29 mouse cellular contexts compared by ENCODE assay signal in the genomic region with DNA sequence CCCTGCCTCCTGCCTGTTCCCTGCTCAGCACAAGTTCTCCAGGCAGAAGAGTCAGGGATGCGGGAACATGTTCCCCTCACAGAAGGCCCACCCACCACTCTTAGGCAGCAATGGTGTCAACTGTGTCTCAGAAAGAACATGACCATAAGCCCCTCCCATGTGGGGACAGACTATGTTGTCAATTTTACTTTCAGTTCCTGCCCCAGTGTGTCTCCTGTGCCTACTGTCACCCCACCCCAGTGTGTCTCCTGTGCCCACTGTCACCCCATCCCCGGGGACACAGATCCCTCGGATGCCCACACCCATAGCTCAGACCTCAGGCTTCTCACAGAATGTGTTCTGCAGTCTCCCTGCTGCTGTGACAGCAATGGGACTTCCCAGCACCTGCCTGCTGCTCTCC.
DNase-seq lines count a peak whose midpoint lies in the region; ATAC-seq and TF ChIP-seq lines count a peak whose summit lies in the region.
"Had no signal": no experiment of that assay in that cellular context is flagged by ENCODE, and none has a peak within 500 bp of the region (broad histone marks: within the 10 kb centered on the region; RNA-seq: fewer than 3 reads in every experiment).

No protein-coding gene starts in this region.

- TF ChIP-seq CTCF in cerebellum, adult 2 months (IDR thresholded peaks at IDR 0.05; ENCODE audit: borderline replicate concordance, insufficient read depth, low read depth, low read length) = no peak

- 76% methylated on average over 3 of the region's 3 CpGs for WGBS in cerebellum, adult 2 months

- H3K4me3 ChIP-seq in cerebellum, adult 2 months (replicated peaks; ENCODE audit: insufficient read depth, low read depth, low read length) = no peak overlapping the region
- H3K4me3 ChIP-seq: embryonic facial prominence, embryonic 10.5 days; embryonic facial prominence, embryonic 13.5 days; erythroblast, embryonic 14.5 days; forebrain, embryonic 12.5 days; forebrain, embryonic 15.5 days; heart, embryonic 12.5 days; heart, embryonic 15.5 days had no signal

- TF ChIP-seq POLR2A in cerebellum, adult 2 months (IDR thresholded peaks at IDR 0.05; ENCODE audit: borderline replicate concordance, insufficient read depth, low read length) = no peak

- no peaks in the 10 kb centered on the region for H3K27me3 ChIP-seq in cerebellum, adult 2 months (ENCODE audit: control insufficient read depth, insufficient read depth, low read length)
- H3K27me3 ChIP-seq: embryonic facial prominence, embryonic 13.5 days; forebrain, embryonic 15.5 days; heart, embryonic 12.5 days; heart, embryonic 15.5 days had no signal

- H3K27ac ChIP-seq in cerebellum, adult 2 months (ENCODE audit: insufficient read depth, low read length) = no peak overlapping the region
- H3K27ac ChIP-seq: embryonic facial prominence, embryonic 10.5 days; embryonic facial prominence, embryonic 13.5 days; forebrain, embryonic 12.5 days; forebrain, embryonic 15.5 days; heart, embryonic 15.5 days; hindbrain, embryonic 14.5 days; hindbrain, postnatal 0 days had no signal

- H3K4me1 ChIP-seq in cerebellum, adult 2 months (ENCODE audit: control insufficient read depth, insufficient read depth, low read length) = peaks cover 12% of the 10 kb centered on the region

- peak; percentile 10 for ATAC-seq in common myeloid progenitor, adult 5-6 weeks (replicated peaks; ENCODE audit: low read depth, poor library complexity, severe bottlenecking)
- ATAC-seq in megakaryocyte, adult 5-6 weeks (ENCODE audit: poor library complexity, severe bottlenecking) = peak; percentile 63
- ATAC-seq in activated CD4-positive, CD25-positive, alpha-beta regulatory T cell, adult 4 months = no peak
- ATAC-seq: CD4-positive, CD25-positive, alpha-beta regulatory T cell, adult 4 months; forebrain, embryonic 15.5 days; hindbrain, postnatal 0 days; inflammation-experienced regulatory T-cells, adult 6 months; intestine, embryonic 16.5 days had no signal

- peak; percentile 32 for DNase-seq in adrenal gland, adult 2 months
- DNase-seq in adrenal gland, postnatal 25 days = no peak
- DNase-seq in 3134 (ENCODE audit: extremely low read depth, insufficient read length, low spot score) = peak; percentile 45
- DNase-seq in cerebellum, adult 2 months = no peak
- no peak for DNase-seq in ovary, adult 18-20 months (ENCODE audit: low spot score)
- DNase-seq: adrenal gland, postnatal 14 days; cerebellum, adult 11-12 months; cerebellum, adult 9-10 months; cerebellum, postnatal 25 days; embryo, embryonic 11 days; gastrocnemius, postnatal 10 days; heart, adult 18-20 months; heart, postnatal 10 days; heart, postnatal 4 days had no signal

Comparison
In these comparisons a context has a peak if more than half of its experiments do, and no peak if none do; other contexts are left out.
1. DNase-seq: peak in adrenal gland, adult 2 months (single experiment) and 3134 (single experiment); none in adrenal gland, postnatal 25 days (single experiment), cerebellum, adult 2 months (0 of 2) and ovary, adult 18-20 months (single experiment).